Mouse (Mus musculus) embryonic facial prominence, embryonic 13.5 days (tissue): ENCODE data around the gene Ell2. TPM values are rescaled to one million over a fixed set of nuclear protein-coding genes. Genes with fewer than 3 reads are reported as not detected.

ENCODE experiments used
- ATAC-seq: fragments of 200-750 bp; cut with Nextera tagmentation; 2 replicates; pipeline ENCODE4 v1.8.0; 2017; ENCODE audit warnings: low read depth; ENCODE audit not compliant: insufficient number of reproducible peaks, insufficient read depth, low FRiP score, low TSS enrichment
- H3K27ac ChIP-seq: fragments of 300-500 bp; sonication (generic); 2 replicates; pipeline ENCODE4 v1.5.1; 2015; ENCODE audit warnings: moderate library complexity, mild to moderate bottlenecking, inconsistent platforms
- H3K27me3 ChIP-seq: fragments of 300-500 bp; sonication (generic); 2 replicates; pipeline ENCODE4 v1.6.1; 2015; ENCODE audit warnings: mild to moderate bottlenecking, inconsistent platforms
- H3K36me3 ChIP-seq: fragments of 300-500 bp; sonication (generic); 2 replicates; pipeline ENCODE4 v1.6.1; 2015; ENCODE audit warnings: mild to moderate bottlenecking, inconsistent platforms
- H3K4me1 ChIP-seq: fragments of 300-500 bp; sonication (generic); 2 replicates; pipeline ENCODE4 v1.6.1; 2015; ENCODE audit warnings: inconsistent platforms
- H3K4me2 ChIP-seq: fragments of 300-500 bp; sonication (generic); 2 replicates; pipeline ENCODE4 v1.6.1; 2015; ENCODE audit warnings: moderate library complexity, mild to moderate bottlenecking, inconsistent platforms
- H3K4me3 ChIP-seq: fragments of 300-500 bp; sonication (generic); 2 replicates; pipeline ENCODE4 v1.5.1; 2015; ENCODE audit warnings: mild to moderate bottlenecking, inconsistent platforms
- H3K9ac ChIP-seq: fragments of 300-500 bp; sonication (generic); 2 replicates; pipeline ENCODE4 v1.6.1; 2015; ENCODE audit warnings: mild to moderate bottlenecking, inconsistent platforms
- H3K9me3 ChIP-seq: fragments of 300-500 bp; sonication (generic); 2 replicates; pipeline ENCODE4 v1.6.1; 2016; ENCODE audit warnings: inconsistent platforms
- polyA plus RNA-seq: library from polyadenylated mRNA; unstranded; fragments of >200 nt; fragmentation: Nextera tagmentation; extraction: Ambion mirVana; gene quantifications from 2 replicates; pipeline ENCODE4 v1.2.1, GENCODE M21; 2015

The Ell2 gene
- polyA plus RNA-seq, 1 experiment from 2014 or later = 6.6 TPM

- no peaks in the 10 kb centered on the region for H3K9me3 ChIP-seq
- no peak for ATAC-seq
- no peaks in the 10 kb centered on the region for H3K4me1 ChIP-seq
- no peak overlapping the region for H3K27ac ChIP-seq
- no peaks in the 10 kb centered on the region for H3K36me3 ChIP-seq
- no peak overlapping the region for H3K9ac ChIP-seq
- no peaks in the 10 kb centered on the region for H3K27me3 ChIP-seq
- no peak overlapping the region for H3K4me2 ChIP-seq
- no peak overlapping the region for H3K4me3 ChIP-seq
These were observed 113.3 kb downstream of the Ell2 start for GRCm38 (mm10) chr13:75819898-75820297.

Other genes starting within 250 kb of the Ell2 start
- 30.8 and 34.4 TPM in 2 replicates for gene Glrx, start 133.1 kb downstream of the Ell2 start, polyA plus RNA-seq
- 42.4 and 44.0 TPM in 2 replicates for gene Rhobtb3, start 237.2 kb downstream of the Ell2 start, polyA plus RNA-seq